Mouse (Mus musculus): ENCODE data around the gene 2200002J24Rik. TPM values are rescaled to one million over a fixed set of nuclear protein-coding genes. Genes with fewer than 3 reads are reported as not detected.

2200002J24Rik gene
- polyA plus RNA-seq (2014; fragmentation: Illumina TruSeq; extraction: RNeasy Lipid Tissue Mini Kit (QIAGEN cat#74804); ENCODE audit: low read depth, low replicate concordance): not detected

DNA sequence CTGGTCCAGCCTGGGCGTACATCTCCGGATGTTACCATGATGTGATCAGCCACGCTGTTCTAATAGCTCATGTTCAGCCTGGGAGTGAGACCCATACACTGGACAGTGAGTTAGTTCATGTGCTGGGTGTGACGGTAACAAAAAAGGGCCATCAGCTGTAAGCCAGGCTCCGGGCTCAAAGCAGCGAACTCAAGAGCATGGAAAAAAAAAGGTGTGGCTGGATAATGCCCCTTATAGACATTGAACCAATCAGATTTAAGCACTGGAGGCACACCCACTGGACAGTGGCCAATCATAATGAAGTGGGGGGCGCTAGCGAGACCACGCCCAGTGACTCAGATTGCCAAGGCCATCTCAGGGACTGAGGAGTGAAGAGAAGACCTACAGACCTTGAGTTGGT is at the start of gene 2200002J24Rik:
Gene 2200002J24Rik (plus strand): TSS at position 338 of the 400 bp plus-strand sequence.

DNA sequence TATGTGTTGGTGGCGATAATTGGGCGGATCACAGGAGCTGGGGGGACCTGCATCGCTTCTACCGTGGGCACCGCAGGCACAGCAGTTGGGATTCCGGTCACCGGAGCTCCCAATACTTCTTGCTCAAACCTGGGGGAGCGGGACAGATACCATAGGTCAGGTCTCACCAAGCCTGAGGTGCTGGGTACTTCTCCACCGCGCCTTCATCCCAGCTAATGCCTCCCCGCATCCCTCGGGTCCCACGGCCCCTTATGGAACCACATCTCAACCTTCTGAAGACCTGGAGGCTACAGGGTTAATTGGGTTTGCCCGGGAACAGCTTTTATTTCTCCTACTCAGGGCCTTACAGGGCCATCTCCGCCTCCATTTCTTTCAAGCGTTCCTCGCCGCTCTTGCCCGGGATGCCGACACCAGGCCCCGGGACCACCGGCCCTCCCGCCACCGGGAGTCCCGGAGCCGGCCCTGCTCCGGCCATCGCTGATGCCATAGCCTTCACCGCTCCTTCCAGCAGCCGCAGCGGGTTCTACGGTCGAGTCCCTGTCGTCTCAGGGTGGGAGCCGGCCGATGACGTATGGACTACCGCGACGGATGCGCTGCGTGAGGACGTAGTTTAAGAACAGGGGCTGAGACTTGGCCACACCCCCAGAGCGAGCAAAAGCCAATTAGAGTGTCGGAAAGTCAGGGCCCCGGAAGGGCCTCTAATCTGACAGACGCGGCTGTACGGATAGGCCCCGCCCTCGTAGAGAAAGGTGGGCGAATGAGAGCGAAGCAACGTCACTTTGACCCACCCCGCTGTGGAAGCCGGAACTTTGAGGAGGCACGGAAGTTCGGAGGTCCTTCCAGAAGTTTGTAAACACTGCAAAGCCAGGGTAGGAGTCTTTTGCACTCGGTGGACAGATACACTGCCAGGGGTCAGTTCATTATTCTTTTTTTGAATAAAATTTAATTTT is 48.9 kb upstream of the 2200002J24Rik start, which contains the start of gene Rbm42:
Gene Rbm42 (minus strand): TSS at position 727 of the 950 bp plus-strand sequence.

DNA sequence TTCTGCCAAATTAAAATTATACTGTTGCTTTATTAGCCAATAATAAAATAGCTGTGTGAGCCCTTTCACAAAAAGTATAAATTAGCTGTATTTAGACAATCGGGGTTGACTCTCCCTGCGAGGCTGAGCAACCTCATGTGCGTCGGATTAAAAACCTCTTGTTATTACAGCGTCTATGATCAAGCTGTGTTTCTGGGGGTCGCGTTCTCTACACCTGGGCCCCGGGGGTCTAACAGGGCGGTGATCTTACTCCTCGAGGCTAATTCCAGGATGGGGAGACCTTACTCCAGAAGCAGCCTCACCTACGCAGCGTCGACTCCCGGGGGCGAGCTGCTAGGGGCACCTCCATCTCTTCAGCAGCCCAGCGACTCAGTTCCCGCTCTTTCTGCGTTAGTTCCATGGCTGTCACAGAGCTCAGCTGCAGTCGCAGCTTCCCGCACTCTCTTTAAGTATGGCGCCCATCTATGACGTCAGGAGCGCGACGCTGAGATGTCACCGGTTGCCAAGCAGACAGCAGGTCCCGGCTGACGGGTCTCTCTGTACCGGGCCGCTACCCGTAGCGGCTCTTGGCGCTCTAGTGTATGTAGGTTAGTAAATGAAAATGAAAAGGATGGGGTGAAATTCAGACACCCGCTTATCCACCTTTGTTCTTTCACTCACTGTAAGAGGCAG is 34.1 kb upstream of the 2200002J24Rik start, which contains the start of gene Haus5:
Gene Haus5 (minus strand): TSS at position 466 of the 672 bp plus-strand sequence.

DNA sequence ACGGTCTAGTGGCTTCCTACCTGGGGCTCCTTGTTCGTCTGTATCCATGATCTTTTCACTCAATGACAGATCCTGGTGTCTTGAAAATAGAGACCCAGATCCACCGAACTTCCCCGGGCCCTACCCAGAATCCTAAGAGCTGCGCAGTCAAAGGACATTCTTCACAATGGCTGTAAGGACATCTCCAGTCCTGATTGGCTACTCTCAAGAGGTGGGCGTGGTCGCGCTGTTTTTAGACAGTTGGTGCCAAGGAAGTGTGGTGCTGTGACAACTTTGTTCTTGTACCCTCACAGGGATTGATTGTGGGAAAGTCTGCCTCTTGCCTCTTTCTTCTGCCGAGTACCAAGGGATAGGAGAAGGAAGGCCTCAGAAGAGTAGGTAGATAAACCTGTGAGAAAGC is 27.2 kb upstream of the 2200002J24Rik start, which contains the start of gene Pmis2:
Gene Pmis2 (minus strand): TSS at position 126 of the 400 bp plus-strand sequence.

DNA sequence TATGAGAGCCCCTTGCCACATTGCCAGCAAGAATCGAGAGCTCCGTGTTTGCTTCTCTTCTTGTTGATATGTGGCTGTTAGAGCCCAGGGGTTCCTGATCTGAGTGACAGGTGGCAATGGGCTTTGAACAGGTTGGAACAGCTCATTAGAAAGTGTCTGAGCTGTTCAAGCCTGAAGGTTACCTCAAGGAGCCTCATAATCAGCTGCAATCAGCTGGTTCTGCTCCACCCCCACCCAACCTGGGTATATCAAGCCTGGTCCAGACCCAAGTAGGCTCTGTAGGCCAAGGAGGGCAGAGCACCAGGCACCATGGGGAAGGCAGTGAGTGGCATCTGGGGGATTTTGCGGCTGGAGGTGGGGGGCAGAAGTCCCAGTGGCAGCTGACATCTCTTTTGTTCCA is 13.2 kb downstream of the 2200002J24Rik start, which contains the start of gene Atp4a:
Gene Atp4a (plus strand): TSS at position 268 of the 400 bp plus-strand sequence.

DNA sequence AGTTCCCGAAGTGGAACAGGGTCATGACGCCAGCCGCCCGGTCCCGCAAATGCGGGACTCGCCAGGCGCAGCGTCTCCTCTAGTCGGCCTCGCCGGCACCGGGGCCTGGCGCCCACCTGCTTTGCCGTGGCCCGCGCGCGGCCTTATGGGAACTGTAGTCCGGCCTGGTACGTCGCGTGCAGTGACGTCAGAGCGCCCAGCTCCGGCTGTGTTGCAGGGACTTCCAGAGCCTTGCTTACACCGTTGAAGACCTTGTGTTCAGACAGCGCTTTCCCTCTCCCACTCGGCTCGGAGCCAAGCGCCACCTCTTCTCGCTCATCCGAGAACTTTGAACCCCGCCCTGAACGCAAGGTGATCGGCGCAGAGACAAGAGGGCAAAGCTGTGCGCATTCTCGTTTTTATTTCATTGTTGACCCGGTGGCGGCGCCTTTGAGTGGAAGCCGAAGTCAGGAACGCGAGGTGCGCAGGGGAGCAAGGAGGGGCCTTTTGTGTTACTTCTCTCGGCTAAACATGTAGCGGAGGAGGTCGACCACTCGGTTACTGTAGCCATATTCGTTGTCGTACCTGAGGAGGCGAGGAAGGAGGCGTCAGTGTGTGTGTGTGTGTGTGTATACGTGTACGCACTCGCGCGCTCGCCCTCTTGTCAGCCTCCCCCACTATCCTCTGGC is 30.8 kb downstream of the 2200002J24Rik start, which contains the start of gene Tmem147:
Gene Tmem147 (minus strand): TSS at position 145 of the 668 bp plus-strand sequence.

DNA sequence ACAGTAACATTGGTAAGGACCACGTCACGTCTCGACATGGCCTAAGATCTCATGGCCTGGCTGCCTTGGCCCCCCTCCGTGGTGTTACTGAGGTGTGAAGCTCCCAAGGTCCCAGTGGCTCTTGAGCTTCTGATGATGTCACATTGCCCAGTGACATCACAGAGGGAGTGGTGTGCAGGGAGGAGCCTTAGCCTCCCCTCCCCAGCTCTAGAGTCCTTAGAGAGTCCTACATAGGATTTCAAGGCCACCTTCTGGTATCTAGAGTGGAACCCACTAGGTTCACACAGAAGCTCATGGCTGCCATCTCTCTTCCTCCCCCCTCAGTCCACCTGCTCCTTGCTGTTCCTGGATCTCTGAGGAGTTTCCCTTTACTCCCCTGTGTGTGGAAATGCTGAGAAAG is 44.9 kb downstream of the 2200002J24Rik start, which contains the start of gene Gapdhs:
Gene Gapdhs (minus strand): TSS at position 65 of the 400 bp plus-strand sequence.

Other genes with a start within 250 kb of the 2200002J24Rik start
- not detected for gene Kirrel2, start 241.2 kb upstream of the 2200002J24Rik start, polyA plus RNA-seq (2014; fragmentation: Illumina TruSeq; extraction: RNeasy Lipid Tissue Mini Kit (QIAGEN cat#74804); ENCODE audit: low read depth, low replicate concordance)
- not detected for gene Nphs1, start 240.6 kb upstream of the 2200002J24Rik start, polyA plus RNA-seq (2014; fragmentation: Illumina TruSeq; extraction: RNeasy Lipid Tissue Mini Kit (QIAGEN cat#74804); ENCODE audit: low read depth, low replicate concordance)
- gene Prodh2, start 205.3 kb upstream of the 2200002J24Rik start, polyA plus RNA-seq (2014; fragmentation: Illumina TruSeq; extraction: RNeasy Lipid Tissue Mini Kit (QIAGEN cat#74804); ENCODE audit: low read depth, low replicate concordance): not detected
- gene Arhgap33, start 163.9 kb upstream of the 2200002J24Rik start, polyA plus RNA-seq (2014; fragmentation: Illumina TruSeq; extraction: RNeasy Lipid Tissue Mini Kit (QIAGEN cat#74804); ENCODE audit: low read depth, low replicate concordance): 11.2 TPM
- gene Hspb6, start 146.7 kb upstream of the 2200002J24Rik start, polyA plus RNA-seq (2014; fragmentation: Illumina TruSeq; extraction: RNeasy Lipid Tissue Mini Kit (QIAGEN cat#74804); ENCODE audit: low read depth, low replicate concordance): 19.1 TPM
- 13.6 TPM for gene Proser3, start 146.6 kb upstream of the 2200002J24Rik start, polyA plus RNA-seq (2014; fragmentation: Illumina TruSeq; extraction: RNeasy Lipid Tissue Mini Kit (QIAGEN cat#74804); ENCODE audit: low read depth, low replicate concordance)
- 26.3 TPM for gene Lin37, start 139.1 kb upstream of the 2200002J24Rik start, polyA plus RNA-seq (2014; fragmentation: Illumina TruSeq; extraction: RNeasy Lipid Tissue Mini Kit (QIAGEN cat#74804); ENCODE audit: low read depth, low replicate concordance)
- 50.0 TPM for gene U2af1l4, start 135.6 kb upstream of the 2200002J24Rik start, polyA plus RNA-seq (2014; fragmentation: Illumina TruSeq; extraction: RNeasy Lipid Tissue Mini Kit (QIAGEN cat#74804); ENCODE audit: low read depth, low replicate concordance)
- gene Gm49396, start 135.6 kb upstream of the 2200002J24Rik start, polyA plus RNA-seq (2014; fragmentation: Illumina TruSeq; extraction: RNeasy Lipid Tissue Mini Kit (QIAGEN cat#74804); ENCODE audit: low read depth, low replicate concordance): 6.5 TPM
- 138 TPM for gene Psenen, start 135.3 kb upstream of the 2200002J24Rik start, polyA plus RNA-seq (2014; fragmentation: Illumina TruSeq; extraction: RNeasy Lipid Tissue Mini Kit (QIAGEN cat#74804); ENCODE audit: low read depth, low replicate concordance)
- 2.8 TPM for gene Igflr1, start 133.5 kb upstream of the 2200002J24Rik start, polyA plus RNA-seq (2014; fragmentation: Illumina TruSeq; extraction: RNeasy Lipid Tissue Mini Kit (QIAGEN cat#74804); ENCODE audit: low read depth, low replicate concordance)
- 28.8 TPM for gene Kmt2b, start 110.2 kb upstream of the 2200002J24Rik start, polyA plus RNA-seq (2014; fragmentation: Illumina TruSeq; extraction: RNeasy Lipid Tissue Mini Kit (QIAGEN cat#74804); ENCODE audit: low read depth, low replicate concordance)
- 2.1 TPM for gene Zbtb32, start 100.0 kb upstream of the 2200002J24Rik start, polyA plus RNA-seq (2014; fragmentation: Illumina TruSeq; extraction: RNeasy Lipid Tissue Mini Kit (QIAGEN cat#74804); ENCODE audit: low read depth, low replicate concordance)
- gene Upk1a, start 86.1 kb upstream of the 2200002J24Rik start, polyA plus RNA-seq (2014; fragmentation: Illumina TruSeq; extraction: RNeasy Lipid Tissue Mini Kit (QIAGEN cat#74804); ENCODE audit: low read depth, low replicate concordance): 25.2 TPM
- gene Cox6b1, start 72.8 kb upstream of the 2200002J24Rik start, polyA plus RNA-seq (2014; fragmentation: Illumina TruSeq; extraction: RNeasy Lipid Tissue Mini Kit (QIAGEN cat#74804); ENCODE audit: low read depth, low replicate concordance): 824 TPM
- gene Etv2, start 63.1 kb upstream of the 2200002J24Rik start, polyA plus RNA-seq (2014; fragmentation: Illumina TruSeq; extraction: RNeasy Lipid Tissue Mini Kit (QIAGEN cat#74804); ENCODE audit: low read depth, low replicate concordance): not detected
- gene Rbm42, start 48.6 kb upstream of the 2200002J24Rik start, polyA plus RNA-seq (2014; fragmentation: Illumina TruSeq; extraction: RNeasy Lipid Tissue Mini Kit (QIAGEN cat#74804); ENCODE audit: low read depth, low replicate concordance): 55.3 TPM
- 12.3 TPM for gene Haus5, start 33.9 kb upstream of the 2200002J24Rik start, polyA plus RNA-seq (2014; fragmentation: Illumina TruSeq; extraction: RNeasy Lipid Tissue Mini Kit (QIAGEN cat#74804); ENCODE audit: low read depth, low replicate concordance)
- 2.8 TPM for gene Pmis2, start 27.3 kb upstream of the 2200002J24Rik start, polyA plus RNA-seq (2014; fragmentation: Illumina TruSeq; extraction: RNeasy Lipid Tissue Mini Kit (QIAGEN cat#74804); ENCODE audit: low read depth, low replicate concordance)
- gene Atp4a, start 13.3 kb downstream of the 2200002J24Rik start, polyA plus RNA-seq (2014; fragmentation: Illumina TruSeq; extraction: RNeasy Lipid Tissue Mini Kit (QIAGEN cat#74804); ENCODE audit: low read depth, low replicate concordance): 66.9 TPM
- gene Tmem147, start 30.6 kb downstream of the 2200002J24Rik start, polyA plus RNA-seq (2014; fragmentation: Illumina TruSeq; extraction: RNeasy Lipid Tissue Mini Kit (QIAGEN cat#74804); ENCODE audit: low read depth, low replicate concordance): 135 TPM
- 58.5 TPM for gene Gapdhs, start 44.8 kb downstream of the 2200002J24Rik start, polyA plus RNA-seq (2014; fragmentation: Illumina TruSeq; extraction: RNeasy Lipid Tissue Mini Kit (QIAGEN cat#74804); ENCODE audit: low read depth, low replicate concordance)
- gene Sbsn, start 52.5 kb downstream of the 2200002J24Rik start, polyA plus RNA-seq (2014; fragmentation: Illumina TruSeq; extraction: RNeasy Lipid Tissue Mini Kit (QIAGEN cat#74804); ENCODE audit: low read depth, low replicate concordance): 31.5 TPM
- 12.2 TPM for gene Dmkn, start 64.8 kb downstream of the 2200002J24Rik start, polyA plus RNA-seq (2014; fragmentation: Illumina TruSeq; extraction: RNeasy Lipid Tissue Mini Kit (QIAGEN cat#74804); ENCODE audit: low read depth, low replicate concordance)
- gene Krtdap, start 89.0 kb downstream of the 2200002J24Rik start, polyA plus RNA-seq (2014; fragmentation: Illumina TruSeq; extraction: RNeasy Lipid Tissue Mini Kit (QIAGEN cat#74804); ENCODE audit: low read depth, low replicate concordance): not detected
- 29.9 TPM for gene Ffar2, start 124.8 kb downstream of the 2200002J24Rik start, polyA plus RNA-seq (2014; fragmentation: Illumina TruSeq; extraction: RNeasy Lipid Tissue Mini Kit (QIAGEN cat#74804); ENCODE audit: low read depth, low replicate concordance)
- gene Ffar3, start 157.3 kb downstream of the 2200002J24Rik start, polyA plus RNA-seq (2014; fragmentation: Illumina TruSeq; extraction: RNeasy Lipid Tissue Mini Kit (QIAGEN cat#74804); ENCODE audit: low read depth, low replicate concordance): not detected
- gene Ffar1, start 162.6 kb downstream of the 2200002J24Rik start, polyA plus RNA-seq (2014; fragmentation: Illumina TruSeq; extraction: RNeasy Lipid Tissue Mini Kit (QIAGEN cat#74804); ENCODE audit: low read depth, low replicate concordance): not detected
- gene Cd22, start 181.4 kb downstream of the 2200002J24Rik start, polyA plus RNA-seq (2014; fragmentation: Illumina TruSeq; extraction: RNeasy Lipid Tissue Mini Kit (QIAGEN cat#74804); ENCODE audit: low read depth, low replicate concordance): 0.56 TPM
- gene Mag, start 215.9 kb downstream of the 2200002J24Rik start, polyA plus RNA-seq (2014; fragmentation: Illumina TruSeq; extraction: RNeasy Lipid Tissue Mini Kit (QIAGEN cat#74804); ENCODE audit: low read depth, low replicate concordance): 0.88 TPM
- gene Hamp2, start 225.8 kb downstream of the 2200002J24Rik start, polyA plus RNA-seq (2014; fragmentation: Illumina TruSeq; extraction: RNeasy Lipid Tissue Mini Kit (QIAGEN cat#74804); ENCODE audit: low read depth, low replicate concordance): not detected
- not detected for gene Hamp, start 245.1 kb downstream of the 2200002J24Rik start, polyA plus RNA-seq (2014; fragmentation: Illumina TruSeq; extraction: RNeasy Lipid Tissue Mini Kit (QIAGEN cat#74804); ENCODE audit: low read depth, low replicate concordance)

All from adipose tissue, adult 10 weeks (tissue).